Mouse (Mus musculus) heart, postnatal 4 days (tissue): Measurements from ENCODE around the gene Klk8. TPM values are rescaled to one million over a fixed set of nuclear protein-coding genes. Genes with fewer than 3 reads are reported as not detected.

Experiments
- DNase-seq: peaks from one replicate; pipeline ENCODE4 v3.0.0; 2021
- total RNA-seq, 2 experiments: library from RNA; stranded (reverse); gene quantifications; 2 replicates each; pipeline ENCODE4 v1.2.3; 2021

Gene Klk8
- total RNA-seq, 2 experiments from 2014 or later = 10.6 to 17.4 TPM

- no peak for DNase-seq
These were observed 5.8 kb upstream of the Klk8 start, which contains the start of gene Klk9 for GRCm38 (mm10) chr7:43791591-43791990. TSS of gene Klk9 (plus strand) at chr7:43791891.

GRCm38 (mm10) chr7:43796355-43796754 is 1.0 kb upstream of the Klk8 start:
- no peak for DNase-seq

- no peak for DNase-seq
These were observed 576 bp downstream of the Klk8 start for GRCm38 (mm10) chr7:43797844-43798462.

GRCm38 (mm10) chr7:43799876-43800275 is 2.5 kb downstream of the Klk8 start:
- no peak for DNase-seq

- no peak for DNase-seq
These were observed 13.6 kb downstream of the Klk8 start, which contains the start of gene Klk7 for GRCm38 (mm10) chr7:43810994-43811393. TSS of gene Klk7 (plus strand) at chr7:43811294.

GRCm38 (mm10) chr7:43815211-43815610 is 17.8 kb downstream of the Klk8 start:
- DNase-seq = no peak

GRCm38 (mm10) chr7:43816746-43817145 is 19.4 kb downstream of the Klk8 start:
- DNase-seq = no peak

GRCm38 (mm10) chr7:43821581-43821980 is 24.2 kb downstream of the Klk8 start:
- no peak for DNase-seq

- DNase-seq = no peak
These were observed 26.8 kb downstream of the Klk8 start, which contains the start of gene Klk6 for GRCm38 (mm10) chr7:43824199-43824598. TSS of gene Klk6 (plus strand) at chr7:43824499.

GRCm38 (mm10) chr7:43826056-43826455 is 28.7 kb downstream of the Klk8 start:
- DNase-seq = no peak

- no peak for DNase-seq
These were observed 30.3 kb downstream of the Klk8 start for GRCm38 (mm10) chr7:43827706-43828105.

GRCm38 (mm10) chr7:43829006-43829405 is 31.6 kb downstream of the Klk8 start:
- no peak for DNase-seq

- DNase-seq = no peak
These were observed 44.3 kb downstream of the Klk8 start, which contains the start of gene Klk5 for GRCm38 (mm10) chr7:43841701-43842100. TSS of gene Klk5 (plus strand) at chr7:43841971.

- DNase-seq = no peak
These were observed 46.4 kb downstream of the Klk8 start for GRCm38 (mm10) chr7:43843801-43844200.

GRCm38 (mm10) chr7:43851616-43852015 is 54.2 kb downstream of the Klk8 start:
- DNase-seq = no peak

Other genes with a start within 250 kb of the Klk8 start
- gene Zfp658, start 235.3 kb upstream of the Klk8 start, total RNA-seq = 1 to 10 TPM; 1.0 to 1.1 TPM
- gene Zfp719, start 218.0 kb upstream of the Klk8 start, total RNA-seq = 1 to 10 TPM; 9.4 to 10.0 TPM
- not detected for gene Zfp819, start 190.4 kb upstream of the Klk8 start, total RNA-seq
- not detected for gene Ceacam18, start 162.9 kb upstream of the Klk8 start, total RNA-seq
- gene Siglece, start 137.4 kb upstream of the Klk8 start, total RNA-seq = under 1 TPM; 0.34 to 0.48 TPM
- gene Ctu1, start 125.6 kb upstream of the Klk8 start, total RNA-seq = 1 to 10 TPM; 4.7 to 5.6 TPM
- not detected for gene Klk14, start 107.2 kb upstream of the Klk8 start, total RNA-seq
- gene Klk13, start 85.0 kb upstream of the Klk8 start, total RNA-seq = not detected
- gene Klk12, start 28.7 kb upstream of the Klk8 start, total RNA-seq = not detected
- not detected for gene Klk11, start 23.0 kb upstream of the Klk8 start, total RNA-seq
- gene Klk10, start 16.5 kb upstream of the Klk8 start, total RNA-seq = not detected
- gene Klk9, start 5.7 kb upstream of the Klk8 start, total RNA-seq = not detected
- not detected for gene Klk7, start 13.7 kb downstream of the Klk8 start, total RNA-seq
- not detected for gene Klk6, start 26.9 kb downstream of the Klk8 start, total RNA-seq
- gene Klk5, start 44.4 kb downstream of the Klk8 start, total RNA-seq = not detected
- not detected for gene Klk4, start 83.6 kb downstream of the Klk8 start, total RNA-seq
- not detected for gene Klk15, start 136.2 kb downstream of the Klk8 start, total RNA-seq
- not detected for gene Klk1b8, start 153.1 kb downstream of the Klk8 start, total RNA-seq
- gene Klk1b1, start 169.2 kb downstream of the Klk8 start, total RNA-seq = not detected
- not detected for gene Klk1b9, start 178.5 kb downstream of the Klk8 start, total RNA-seq
- gene Klk1b11, start 198.3 kb downstream of the Klk8 start, total RNA-seq = not detected
- not detected for gene Klk1b26, start 214.6 kb downstream of the Klk8 start, total RNA-seq